Mouse (Mus musculus) regulatory T cell (primary cell): Measurements from ENCODE around the gene Arfip1.

Source experiments
- in situ Hi-C: fragments of 300-600 bp; cut with MboI, MseI; formaldehyde crosslinking; loops from one replicate; pipeline ENCODE4 v1.15.1; 2025; ENCODE audit warnings: high pct_unique_total_duplicates

Arfip1 gene

GRCm38 (mm10) chr3:84492657-84493056 lies 89.8 kb downstream of the Arfip1 start:
- in situ Hi-C loops = no loop called here

- in situ Hi-C loops = no loop called here
These were observed 90.3 kb downstream of the Arfip1 start for GRCm38 (mm10) chr3:84492148-84492547.

GRCm38 (mm10) chr3:84488716-84489115 lies 93.7 kb downstream of the Arfip1 start:
- in situ Hi-C loops = no loop called here

DNA sequence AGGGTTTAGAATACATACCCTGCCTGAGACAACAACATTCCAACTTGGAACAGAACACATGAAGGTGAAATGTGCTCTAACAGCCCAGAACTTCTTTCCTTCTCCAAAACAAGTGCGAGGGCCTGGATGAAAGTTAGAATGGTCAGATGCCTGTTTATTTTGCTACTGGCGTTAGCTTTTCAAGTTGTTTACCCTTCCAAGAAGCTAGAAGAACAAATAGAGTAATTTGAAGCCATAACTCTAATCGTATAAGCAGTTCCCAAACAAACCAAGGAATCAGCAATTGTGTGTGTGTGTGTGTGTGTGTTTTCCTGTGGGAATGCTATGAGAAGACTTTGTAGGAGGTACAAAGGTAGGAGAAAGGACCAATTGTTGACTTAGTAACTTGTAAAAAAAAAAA lies 97.5 kb downstream of the Arfip1 start:
- in situ Hi-C loops = no loop called here

GRCm38 (mm10) chr3:84484333-84484732 lies 98.1 kb downstream of the Arfip1 start:
- in situ Hi-C loops = no loop called here

GRCm38 (mm10) chr3:84482121-84482520 lies 100.3 kb downstream of the Arfip1 start:
- in situ Hi-C loops = no loop called here

GRCm38 (mm10) chr3:84481104-84481503 lies 101.3 kb downstream of the Arfip1 start:
- in situ Hi-C loops = no loop called here

DNA sequence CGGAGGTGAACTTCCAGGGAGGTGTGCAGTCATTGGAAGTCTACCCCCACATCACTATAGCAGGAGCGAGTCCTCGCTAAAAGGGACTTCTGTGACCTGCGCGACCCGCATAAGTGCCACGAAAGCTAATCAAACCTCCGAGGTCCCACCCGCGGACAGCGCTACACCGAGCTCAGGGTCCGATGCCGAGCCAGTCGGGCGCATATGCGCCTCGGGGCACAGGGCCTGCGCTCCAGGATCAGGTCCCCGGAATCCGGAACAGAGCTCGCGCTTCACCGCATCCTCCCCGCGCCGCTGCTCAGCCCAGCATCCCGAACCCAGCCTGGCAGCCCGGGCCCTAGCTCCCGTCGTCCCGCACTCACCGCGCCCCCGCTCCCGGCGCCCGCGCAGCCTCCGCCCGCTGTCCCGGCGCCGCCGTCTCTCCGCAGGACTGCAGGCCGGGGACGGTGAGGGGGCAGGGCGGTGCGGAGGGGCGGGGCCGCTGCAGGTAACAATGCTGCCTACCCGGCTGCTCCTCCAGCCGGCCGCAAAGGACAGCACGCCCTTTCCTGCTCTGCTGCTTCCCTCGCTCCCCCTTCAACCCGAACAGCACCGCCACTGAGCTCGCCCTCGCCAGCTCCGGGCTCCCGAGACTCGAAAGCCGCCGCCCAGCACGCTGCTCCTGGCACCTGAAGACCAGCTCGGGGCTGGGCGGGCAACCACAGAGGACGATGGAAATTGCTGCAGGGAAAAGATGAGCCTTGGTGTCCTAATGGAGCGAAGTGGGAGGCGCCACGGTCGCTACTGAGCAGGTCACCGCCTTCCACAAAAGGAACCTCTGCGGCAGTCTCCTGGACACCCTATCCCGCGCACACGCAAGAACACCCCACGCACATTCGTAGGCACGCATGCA lies 102.2 kb downstream of the Arfip1 start, which contains the start of gene Fhdc1:
Fhdc1 (minus strand) TSS at position 424 of the 892 bp plus-strand sequence.
- in situ Hi-C loops = no loop called here

GRCm38 (mm10) chr3:84479293-84480005 lies 103.0 kb downstream of the Arfip1 start:
- in situ Hi-C loops = no loop called here

DNA sequence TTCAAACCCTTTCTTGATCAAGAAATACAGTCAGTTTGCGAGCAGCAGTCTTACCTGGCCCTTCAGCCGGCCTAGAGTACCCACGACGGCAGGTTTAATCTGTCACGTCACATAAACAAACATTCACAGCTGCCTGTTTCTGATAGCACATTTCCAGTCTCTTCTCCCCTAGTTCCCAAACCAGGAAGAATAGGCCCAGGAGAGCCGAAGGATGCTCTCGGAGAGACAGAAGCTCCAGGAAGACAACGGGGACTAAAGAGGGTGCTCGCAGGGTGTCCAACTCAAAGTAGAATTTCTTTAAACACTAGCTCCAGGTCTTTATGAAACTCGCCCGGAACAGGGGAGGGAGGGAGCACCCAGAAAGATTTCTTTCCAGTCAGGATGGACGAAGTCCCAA lies 103.5 kb downstream of the Arfip1 start:
- in situ Hi-C loops = no loop called here

DNA sequence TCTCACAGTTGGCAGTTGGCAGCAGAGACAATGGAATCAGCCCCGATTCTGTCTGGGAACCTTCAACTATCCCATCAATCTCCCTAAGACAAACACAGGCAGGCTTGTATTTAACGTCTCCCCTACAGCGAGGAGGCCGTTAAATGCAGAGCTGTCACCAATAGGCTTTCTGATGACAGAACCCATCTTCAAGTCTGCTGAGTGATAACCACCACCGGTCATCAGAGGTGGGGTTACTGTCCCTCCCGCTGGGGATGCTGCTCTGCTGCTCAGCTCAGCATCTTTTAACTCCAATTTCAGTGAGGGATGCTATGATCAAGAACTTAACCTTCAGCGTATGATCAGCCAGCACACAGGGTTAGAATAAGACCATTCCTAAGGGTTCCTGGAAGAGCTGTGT lies 104.2 kb downstream of the Arfip1 start:
- in situ Hi-C loops = no loop called here

DNA sequence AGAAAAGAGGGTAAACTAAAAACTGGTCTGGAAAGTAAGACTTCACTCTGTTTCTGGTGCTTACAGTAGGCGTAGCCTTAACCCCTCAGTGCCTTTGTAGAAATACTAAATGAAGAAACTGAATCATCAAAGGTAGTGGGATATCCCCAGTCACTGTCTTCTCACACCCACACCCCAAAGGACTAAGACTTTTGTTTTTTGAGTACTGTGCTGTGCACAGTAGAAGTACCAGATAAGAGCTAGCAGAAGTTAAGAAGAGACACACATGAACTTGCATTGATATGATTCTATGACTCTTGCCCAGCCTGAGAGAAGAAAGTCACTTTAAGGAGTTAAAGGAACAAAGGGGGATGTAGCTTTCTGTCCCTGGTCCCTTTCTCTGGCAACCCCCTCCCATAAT lies 104.9 kb downstream of the Arfip1 start:
- in situ Hi-C loops = no loop called here

DNA sequence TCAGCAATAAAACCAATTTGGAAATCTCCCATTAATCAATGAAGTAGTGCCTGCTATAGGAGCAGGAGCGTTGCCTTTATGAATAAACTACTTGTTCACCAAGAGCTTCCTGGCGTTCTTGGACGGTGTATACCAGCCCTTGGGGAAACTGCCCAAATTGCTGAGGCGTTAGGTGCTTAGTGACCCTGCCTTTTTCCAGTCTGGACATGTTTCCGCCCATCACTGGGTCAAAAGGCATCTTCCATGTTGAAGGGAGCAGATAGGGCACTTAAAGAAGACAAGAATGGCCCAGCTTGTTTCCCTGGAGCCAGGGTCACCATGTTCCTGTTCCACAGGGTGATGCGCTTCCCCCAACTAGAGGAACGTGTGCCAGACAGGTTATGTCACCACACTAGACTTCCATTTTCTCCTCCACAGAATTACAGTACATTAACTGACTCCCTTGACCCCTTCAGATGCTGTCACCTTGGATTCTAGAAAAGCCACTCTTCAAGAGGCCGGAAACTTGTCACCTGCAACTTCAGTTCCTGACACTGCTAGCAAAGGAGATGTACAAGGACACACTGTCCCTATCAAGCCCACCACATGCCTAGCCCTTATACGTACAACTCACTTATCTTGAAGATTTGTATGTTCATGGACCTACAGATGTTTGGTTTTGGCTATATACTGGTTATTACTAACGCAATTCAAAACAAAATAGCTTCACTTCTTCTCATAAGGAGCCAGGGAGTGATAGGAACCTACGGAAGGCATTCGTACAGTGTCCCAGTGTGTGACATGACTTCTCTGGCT lies 107.2 kb downstream of the Arfip1 start:
- in situ Hi-C loops = no loop called here

GRCm38 (mm10) chr3:84474398-84474797 lies 108.0 kb downstream of the Arfip1 start:
- in situ Hi-C loops = no loop called here

- in situ Hi-C loops = no loop called here
These were observed 109.5 kb downstream of the Arfip1 start for GRCm38 (mm10) chr3:84472955-84473354.

- in situ Hi-C loops = no loop called here
These were observed 109.9 kb downstream of the Arfip1 start for GRCm38 (mm10) chr3:84472527-84472926.

- in situ Hi-C loops = no loop called here
These were observed 111.3 kb downstream of the Arfip1 start for GRCm38 (mm10) chr3:84471146-84471545.

GRCm38 (mm10) chr3:84468111-84468453 lies 114.3 kb downstream of the Arfip1 start:
- in situ Hi-C loops = no loop called here

GRCm38 (mm10) chr3:84467419-84468110 lies 114.9 kb downstream of the Arfip1 start:
- in situ Hi-C loops = no loop called here

DNA sequence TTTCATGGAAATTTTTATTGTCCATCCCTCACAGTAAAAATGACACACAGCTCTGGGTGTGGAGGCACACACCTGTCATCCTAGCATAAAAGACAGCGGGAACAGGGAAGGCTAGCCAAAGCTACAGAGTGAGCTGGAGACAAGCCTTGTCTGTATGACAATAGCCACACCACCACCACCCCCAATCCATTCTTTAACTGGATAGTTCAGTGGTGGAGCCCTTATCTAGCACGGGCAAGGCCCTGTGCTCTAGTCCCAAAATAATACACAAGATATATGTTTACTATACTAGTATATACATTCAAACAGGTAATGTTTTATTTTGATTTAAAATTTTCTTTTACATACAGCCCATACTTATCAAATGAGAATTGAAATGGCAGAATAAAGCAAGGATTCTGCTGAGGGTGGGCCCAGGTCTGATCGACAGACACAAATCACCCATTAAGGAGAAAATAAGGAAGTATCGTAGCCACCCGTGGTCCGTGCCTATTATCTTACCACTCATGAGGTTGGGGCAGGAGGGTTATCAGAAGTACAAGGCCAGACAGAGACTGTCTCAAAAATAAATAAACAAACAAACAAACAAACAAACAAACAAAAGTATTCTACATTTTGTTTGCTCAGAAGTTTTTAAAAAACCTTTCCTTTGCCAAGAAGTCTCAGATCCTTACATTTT lies 116.5 kb downstream of the Arfip1 start:
- in situ Hi-C loops = no loop called here

DNA sequence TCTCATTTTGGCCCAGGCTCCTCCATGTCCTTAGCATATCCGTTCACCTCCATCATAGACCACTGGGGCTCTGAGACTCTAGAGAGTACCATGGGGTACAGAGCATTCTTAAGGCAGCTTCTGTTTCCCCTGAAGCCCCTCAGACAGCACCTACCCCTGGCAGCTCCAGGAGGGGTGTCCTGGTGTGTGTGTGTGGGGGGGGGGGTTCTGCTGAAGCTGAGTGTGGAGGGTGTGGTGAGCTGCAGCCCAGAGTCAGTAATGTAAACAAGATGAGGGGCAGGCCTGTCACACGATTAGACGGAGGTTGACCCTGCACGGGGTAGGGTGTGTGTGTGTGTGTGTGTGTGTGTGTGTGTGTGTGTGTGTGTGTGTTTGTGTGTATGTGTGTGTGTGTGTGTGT lies 120.7 kb downstream of the Arfip1 start:
- in situ Hi-C loops = no loop called here
